Mouse (Mus musculus): ENCODE measurements around the gene Rin3. TPM values are rescaled to one million over a fixed set of nuclear protein-coding genes. Genes with fewer than 3 reads are reported as not detected.

Rin3 gene
- total RNA-seq, 1 experiment = 3.8 TPM

GRCm38 (mm10) chr12:102321064-102321728, 38.3 kb downstream of the Rin3 start:
- Histone ChIP-seq H3K9ac (ENCODE audit: insufficient read depth, low read depth, low read length, poor library complexity, severe bottlenecking) (no peak overlapping the region), H3K27ac (ENCODE audit: insufficient read depth, low read depth, low read length, poor library complexity, severe bottlenecking) (no peak overlapping the region), H3K36me3 (ENCODE audit: control insufficient read depth, insufficient read depth, low read length, poor library complexity, severe bottlenecking) (no peaks in the 10 kb centered on the region), H3K9me3 (ENCODE audit: control insufficient read depth, insufficient read depth, low read depth, low read length) (no peaks in the 10 kb centered on the region), H3K4me1 (ENCODE audit: control insufficient read depth in 2 of 2, insufficient read depth in 2 of 2, low read length in 2 of 2, poor library complexity in 1 of 2) (no peaks in the 10 kb centered on the region), H3K4me3 (ENCODE audit: insufficient read depth in 1 of 2, low read depth in 1 of 2, low read length in 2 of 2, poor library complexity in 1 of 2, severe bottlenecking in 1 of 2) (no peak overlapping the region)
- in situ Hi-C loops (cut with MboI; ENCODE audit: low sequenced_read_pairs in 2 of 2, unreplicated experiment in 2 of 2) = no loop called here
- TF ChIP-seq ZNF384 (IDR thresholded peaks at IDR 0.05; ENCODE audit: low read depth, low read length) (no peak), ZC3H11A (IDR thresholded peaks at IDR 0.05; ENCODE audit: borderline replicate concordance, low read depth, low read length) (no peak), HCFC1 (IDR thresholded peaks at IDR 0.05; ENCODE audit: borderline replicate concordance, insufficient read depth, low read length) (no peak), MAFK (IDR thresholded peaks at IDR 0.05; ENCODE audit: insufficient read depth, low read depth, low read length) (no peak), CHD2 (IDR thresholded peaks at IDR 0.05; ENCODE audit: low read depth, low read length) (no peak)
- no peak for DNase-seq (ENCODE audit: low read depth, low spot score)

- no peak for TF ChIP-seq MAFK (IDR thresholded peaks at IDR 0.05; ENCODE audit: insufficient read depth, low read depth, low read length)
- TF ChIP-seq ZNF384 (IDR thresholded peaks at IDR 0.05; ENCODE audit: low read depth, low read length) = no peak
- no peak for TF ChIP-seq ZC3H11A (IDR thresholded peaks at IDR 0.05; ENCODE audit: borderline replicate concordance, low read depth, low read length)
- TF ChIP-seq CHD2 (IDR thresholded peaks at IDR 0.05; ENCODE audit: low read depth, low read length) = no peak
- no peak for TF ChIP-seq HCFC1 (IDR thresholded peaks at IDR 0.05; ENCODE audit: borderline replicate concordance, insufficient read depth, low read length)
- H3K4me3 ChIP-seq (ENCODE audit: insufficient read depth in 1 of 2, low read depth in 1 of 2, low read length in 2 of 2, poor library complexity in 1 of 2, severe bottlenecking in 1 of 2) = no peak overlapping the region
- no peak overlapping the region for H3K27ac ChIP-seq (ENCODE audit: insufficient read depth, low read depth, low read length, poor library complexity, severe bottlenecking)
- no peak for DNase-seq (ENCODE audit: low read depth, low spot score)
- H3K9me3 ChIP-seq (ENCODE audit: control insufficient read depth, insufficient read depth, low read depth, low read length) = no peaks in the 10 kb centered on the region
- H3K9ac ChIP-seq (ENCODE audit: insufficient read depth, low read depth, low read length, poor library complexity, severe bottlenecking) = no peak overlapping the region
- in situ Hi-C loops (cut with MboI; ENCODE audit: low sequenced_read_pairs in 2 of 2, unreplicated experiment in 2 of 2) = no loop called here
- H3K4me1 ChIP-seq (ENCODE audit: control insufficient read depth in 2 of 2, insufficient read depth in 2 of 2, low read length in 2 of 2, poor library complexity in 1 of 2) = no peaks in the 10 kb centered on the region
- H3K36me3 ChIP-seq (ENCODE audit: control insufficient read depth, insufficient read depth, low read length, poor library complexity, severe bottlenecking) = no peaks in the 10 kb centered on the region
Observed at GRCm38 (mm10) chr12:102321855-102322254, 39.0 kb downstream of the Rin3 start.

- no peaks in the 10 kb centered on the region for H3K4me1 ChIP-seq (ENCODE audit: control insufficient read depth in 2 of 2, insufficient read depth in 2 of 2, low read length in 2 of 2, poor library complexity in 1 of 2)
- no peak overlapping the region for H3K27ac ChIP-seq (ENCODE audit: insufficient read depth, low read depth, low read length, poor library complexity, severe bottlenecking)
- H3K9me3 ChIP-seq (ENCODE audit: control insufficient read depth, insufficient read depth, low read depth, low read length) = no peaks in the 10 kb centered on the region
- TF ChIP-seq MAFK (IDR thresholded peaks at IDR 0.05; ENCODE audit: insufficient read depth, low read depth, low read length) (no peak), ZNF384 (IDR thresholded peaks at IDR 0.05; ENCODE audit: low read depth, low read length) (no peak), ZC3H11A (IDR thresholded peaks at IDR 0.05; ENCODE audit: borderline replicate concordance, low read depth, low read length) (no peak), CHD2 (IDR thresholded peaks at IDR 0.05; ENCODE audit: low read depth, low read length) (no peak), HCFC1 (IDR thresholded peaks at IDR 0.05; ENCODE audit: borderline replicate concordance, insufficient read depth, low read length) (no peak)
- H3K4me3 ChIP-seq (ENCODE audit: insufficient read depth in 1 of 2, low read depth in 1 of 2, low read length in 2 of 2, poor library complexity in 1 of 2, severe bottlenecking in 1 of 2) = no peak overlapping the region
- DNase-seq (ENCODE audit: low read depth, low spot score) = no peak
- no peak overlapping the region for H3K9ac ChIP-seq (ENCODE audit: insufficient read depth, low read depth, low read length, poor library complexity, severe bottlenecking)
- H3K36me3 ChIP-seq (ENCODE audit: control insufficient read depth, insufficient read depth, low read length, poor library complexity, severe bottlenecking) = no peaks in the 10 kb centered on the region
- in situ Hi-C loops (cut with MboI; ENCODE audit: low sequenced_read_pairs in 2 of 2, unreplicated experiment in 2 of 2) = no loop called here
Observed at GRCm38 (mm10) chr12:102323392-102323791, 40.5 kb downstream of the Rin3 start.

GRCm38 (mm10) chr12:102324156-102324885, 41.5 kb downstream of the Rin3 start:
- DNase-seq (ENCODE audit: low read depth, low spot score) = no peak
- in situ Hi-C loops (cut with MboI; ENCODE audit: low sequenced_read_pairs in 2 of 2, unreplicated experiment in 2 of 2) = no loop called here

More at GRCm38 (mm10) chr12:102324156-102324885, 41.5 kb downstream of the Rin3 start:
- TF ChIP-seq ZNF384 (IDR thresholded peaks at IDR 0.05; ENCODE audit: low read depth, low read length) (no peak), HCFC1 (IDR thresholded peaks at IDR 0.05; ENCODE audit: borderline replicate concordance, insufficient read depth, low read length) (no peak), ZC3H11A (IDR thresholded peaks at IDR 0.05; ENCODE audit: borderline replicate concordance, low read depth, low read length) (no peak), CHD2 (IDR thresholded peaks at IDR 0.05; ENCODE audit: low read depth, low read length) (no peak), MAFK (IDR thresholded peaks at IDR 0.05; ENCODE audit: insufficient read depth, low read depth, low read length) (no peak)
- Histone ChIP-seq H3K9me3 (ENCODE audit: control insufficient read depth, insufficient read depth, low read depth, low read length) (no peaks in the 10 kb centered on the region), H3K4me3 (ENCODE audit: insufficient read depth in 1 of 2, low read depth in 1 of 2, low read length in 2 of 2, poor library complexity in 1 of 2, severe bottlenecking in 1 of 2) (no peak overlapping the region), H3K27ac (ENCODE audit: insufficient read depth, low read depth, low read length, poor library complexity, severe bottlenecking) (no peak overlapping the region), H3K4me1 (ENCODE audit: control insufficient read depth in 2 of 2, insufficient read depth in 2 of 2, low read length in 2 of 2, poor library complexity in 1 of 2) (no peaks in the 10 kb centered on the region; a peak in 1 of 4 replicates), H3K9ac (ENCODE audit: insufficient read depth, low read depth, low read length, poor library complexity, severe bottlenecking) (no peak overlapping the region), H3K36me3 (ENCODE audit: control insufficient read depth, insufficient read depth, low read length, poor library complexity, severe bottlenecking) (no peaks in the 10 kb centered on the region)
